Mouse (Mus musculus) common myeloid progenitor, adult 5-6 weeks (primary cell): ENCODE measurements around the gene Ndnf. TPM values are rescaled to one million over a fixed set of nuclear protein-coding genes. Genes with fewer than 3 reads are reported as not detected.

Experiments used
- ATAC-seq: replicated peaks from 2 replicates; pipeline ENCODE4 v1.8.0; 2016; ENCODE audit warnings: low read depth, mild to moderate bottlenecking, moderate TSS enrichment, inconsistent platforms; ENCODE audit not compliant: poor library complexity, severe bottlenecking
- total RNA-seq: library from RNA; stranded (forward); fragments of 200-1000, 187-1606 nt; gene quantifications from 2 replicates; pipeline ENCODE4 v1.2.3, GENCODE M21; 2017

The Ndnf gene
- total RNA-seq, 1 experiment from 2014 or later = not detected

- ATAC-seq = no peak
Measured at GRCm38 (mm10) chr6:65743144-65743870, 71.9 kb downstream of the Ndnf start.

- ATAC-seq = no peak
Measured at GRCm38 (mm10) chr6:65743871-65744202, 72.4 kb downstream of the Ndnf start.

- no peak for ATAC-seq
Measured at GRCm38 (mm10) chr6:65758214-65758613, 86.8 kb downstream of the Ndnf start.

GRCm38 (mm10) chr6:65759174-65759573 lies 87.8 kb downstream of the Ndnf start:
- ATAC-seq = no peak

- ATAC-seq = no peak
Measured at GRCm38 (mm10) chr6:65760073-65760472, 88.7 kb downstream of the Ndnf start.

Other genes with a start within 250 kb of the Ndnf start
- gene Tnip3, start 146.3 kb upstream of the Ndnf start, total RNA-seq = 9.6 and 9.7 TPM in 2 replicates
- gene Prdm5, start 107.4 kb downstream of the Ndnf start, total RNA-seq = 22.1 and 27.0 TPM in 2 replicates